Mouse (Mus musculus): ENCODE measurements at regions not wholly inside any gene's neighbourhood (a gene's known extent, or its start where the extent isn't known, plus 50 kb on each side); places are given as distances from the start of the nearest gene placed in this dataset.

DNA sequence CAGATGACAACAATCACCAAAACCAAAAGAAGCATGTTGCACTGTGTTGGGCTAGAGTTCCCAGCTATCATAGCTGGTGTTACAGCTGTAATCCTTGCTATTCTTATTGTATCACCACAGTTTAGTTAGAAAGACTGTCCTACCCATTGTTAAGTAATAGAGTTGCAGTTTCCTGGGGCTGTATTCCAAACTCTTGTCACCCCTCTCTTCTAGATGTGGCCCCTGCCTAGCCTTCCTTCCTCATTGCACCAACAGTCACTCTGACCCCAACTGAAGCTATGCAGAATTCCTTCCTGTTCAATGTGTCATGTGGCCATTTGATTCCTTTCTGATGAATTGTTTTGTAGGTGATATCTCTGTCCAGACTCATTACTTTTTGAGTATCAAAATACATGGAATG is 87.8 kb upstream of the Clnk start:
- TF ChIP-seq CTCF (IDR thresholded peaks at IDR 0.05; ENCODE audit: control insufficient read depth, insufficient read depth, insufficient replicate concordance, low read depth, low read length) (no peak), POLR2A (IDR thresholded peaks at IDR 0.05; ENCODE audit: control insufficient read depth, low read depth, low read length) (no peak)
